Mouse (Mus musculus) cortical plate, adult 2 months (tissue): Measurements from ENCODE around the gene Snta1.

Experiments
- CTCF ChIP-seq: fragments of 200-500 bp; IDR thresholded peaks from 2 replicates; pipeline ENCODE4 v1.5.1; 2011; ENCODE audit warnings: mild to moderate bottlenecking, control low read depth, low read length; ENCODE audit not compliant: insufficient read depth; ENCODE audit errors: extremely low read depth
- POLR2A ChIP-seq: fragments of 200-500 bp; IDR thresholded peaks from 2 replicates; pipeline ENCODE4 v1.6.1; 2011; ENCODE audit warnings: mild to moderate bottlenecking, low read length, control low read depth; ENCODE audit not compliant: insufficient read depth; ENCODE audit errors: extremely low read depth

GRCm38 (mm10) chr2:154335572-154335971 lies 72.3 kb downstream of the Snta1 start:
- TF ChIP-seq CTCF (no peak), POLR2A (no peak)
